Mouse (Mus musculus): ENCODE data around the gene Fam83b. TPM values are rescaled to one million over a fixed set of nuclear protein-coding genes. Genes with fewer than 3 reads are reported as not detected.
A peak's percentile ranks its signal among the peaks of the same experiment; 100 is the strongest.

Fam83b gene
- total RNA-seq, 2 experiments from 2014 or later, result 0.17 to 0.29 TPM

- peak in 1 of 2 experiments; percentile 5 for DNase-seq (ENCODE audit: low spot score in 2 of 2)
- intact Hi-C loops (cut with DNase I), result no loop called here
These were observed 35.5 kb downstream of the Fam83b start for GRCm38 (mm10) chr9:76531368-76531767.

- no peak for DNase-seq (ENCODE audit: low spot score in 2 of 2)
- intact Hi-C loops (cut with DNase I), result no loop called here
These were observed 41.3 kb downstream of the Fam83b start for GRCm38 (mm10) chr9:76525592-76525991.

GRCm38 (mm10) chr9:76523075-76523474 is 43.8 kb downstream of the Fam83b start:
- intact Hi-C loops (cut with DNase I), result no loop called here
- no peak for DNase-seq (ENCODE audit: low spot score in 2 of 2)

GRCm38 (mm10) chr9:76521640-76522039 is 45.3 kb downstream of the Fam83b start:
- no peak for DNase-seq (ENCODE audit: low spot score in 2 of 2)
- intact Hi-C loops (cut with DNase I), result no loop called here

- intact Hi-C loops (cut with DNase I), result no loop called here
- DNase-seq (ENCODE audit: low spot score in 2 of 2), result no peak
These were observed 48.3 kb downstream of the Fam83b start for GRCm38 (mm10) chr9:76518665-76519064.

GRCm38 (mm10) chr9:76505650-76506049 is 61.3 kb downstream of the Fam83b start:
- DNase-seq (ENCODE audit: low spot score in 2 of 2), result no peak
- intact Hi-C loops (cut with DNase I), result no loop called here

GRCm38 (mm10) chr9:76489737-76490136 is 77.2 kb downstream of the Fam83b start:
- intact Hi-C loops (cut with DNase I), result no loop called here
- no peak for DNase-seq (ENCODE audit: low spot score in 2 of 2)

GRCm38 (mm10) chr9:76480088-76480487 is 86.8 kb downstream of the Fam83b start:
- DNase-seq (ENCODE audit: low spot score in 2 of 2), result no peak

GRCm38 (mm10) chr9:76469500-76469899 is 97.4 kb downstream of the Fam83b start:
- no peak for DNase-seq (ENCODE audit: low spot score in 2 of 2)
- intact Hi-C loops (cut with DNase I), result no loop called here

More at GRCm38 (mm10) chr9:76480088-76480487, 86.8 kb downstream of the Fam83b start:
- intact Hi-C loops (cut with DNase I), result no loop called here

GRCm38 (mm10) chr9:76461547-76461946 is 105.4 kb downstream of the Fam83b start:
- DNase-seq (ENCODE audit: low spot score in 2 of 2), result no peak
- intact Hi-C loops (cut with DNase I), result no loop called here

GRCm38 (mm10) chr9:76455703-76456102 is 111.2 kb downstream of the Fam83b start:
- DNase-seq (ENCODE audit: low spot score in 2 of 2), result peak in 1 of 2 experiments; percentile 2
- intact Hi-C loops (cut with DNase I), result no loop called here

Other genes with a start within 250 kb of the Fam83b start
- 1 to 10 TPM; 2.8 to 3.9 TPM for gene Hcrtr2, start 243.3 kb downstream of the Fam83b start, total RNA-seq (2021)